Mouse (Mus musculus) embryonic fibroblast, embryonic 13.5 days (primary cell): ENCODE measurements around the gene Elovl6. TPM values are rescaled to one million over a fixed set of nuclear protein-coding genes. Genes with fewer than 3 reads are reported as not detected.

Experiments
- H3K27ac ChIP-seq: 2 replicates; pipeline ENCODE4 v1.5.1; 2012; ENCODE audit warnings: low read length, control low read depth, inconsistent platforms; ENCODE audit not compliant: insufficient read depth
- H3K4me1 ChIP-seq: 2 replicates; pipeline ENCODE4 v1.6.1; 2011; ENCODE audit warnings: low read length; ENCODE audit not compliant: control insufficient read depth, insufficient read depth
- H3K4me3 ChIP-seq: 2 replicates; pipeline ENCODE4 v1.5.1; 2011; ENCODE audit warnings: mild to moderate bottlenecking, control low read depth, low read length; ENCODE audit not compliant: insufficient read depth
- CTCF ChIP-seq: IDR thresholded peaks from 2 replicates; pipeline ENCODE4 v1.5.1; 2011; ENCODE audit warnings: mild to moderate bottlenecking, control low read depth, low read length, moderate library complexity, borderline replicate concordance; ENCODE audit not compliant: insufficient read depth
- POLR2A ChIP-seq: IDR thresholded peaks from 2 replicates; pipeline ENCODE4 v1.6.1; 2011; ENCODE audit warnings: low read depth, mild to moderate bottlenecking, control low read depth, low read length, moderate library complexity
- polyA plus RNA-seq: library from polyadenylated mRNA; stranded (reverse); fragments of >200 nt; gene quantifications from 2 replicates; pipeline ENCODE4 v1.2.4, GENCODE M21; 2011; ENCODE audit warnings: low read depth; ENCODE audit not compliant: missing spikeins, insufficient read length

Gene Elovl6
- polyA plus RNA-seq, 1 experiment: 37.9 TPM

DNA sequence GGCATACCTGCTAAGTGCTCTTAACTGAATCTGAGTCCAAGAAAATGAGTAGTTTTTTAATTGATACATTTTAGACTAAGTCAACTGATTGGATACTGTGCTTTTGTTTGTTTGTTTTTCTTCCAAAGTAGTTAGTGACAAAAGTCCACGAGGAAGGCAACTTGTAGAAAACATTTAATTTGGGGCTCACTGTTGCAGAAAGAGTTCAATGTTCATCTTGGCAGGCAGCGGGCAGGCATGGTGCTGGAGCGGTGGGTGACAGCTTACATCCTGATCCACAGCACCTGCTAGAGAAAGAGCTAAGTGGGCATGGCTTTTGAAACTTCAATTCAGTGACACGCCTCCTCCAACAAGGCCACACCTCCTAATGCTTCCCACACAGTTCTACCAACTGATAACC lies 31.7 kb downstream of the Elovl6 start:
- Histone ChIP-seq H3K27ac (no peak overlapping the region), H3K4me3 (no peak overlapping the region)
- no peak for TF ChIP-seq CTCF
- no peak for TF ChIP-seq POLR2A

GRCm38 (mm10) chr3:129564852-129565251 lies 32.7 kb downstream of the Elovl6 start:
- Histone ChIP-seq H3K4me1 (no peaks in the 10 kb centered on the region), H3K27ac (no peak overlapping the region), H3K4me3 (no peak overlapping the region)
- no peak for TF ChIP-seq POLR2A
- no peak for TF ChIP-seq CTCF

More for the DNA sequence above, 31.7 kb downstream of the Elovl6 start:
- H3K4me1 ChIP-seq: no peaks in the 10 kb centered on the region

DNA sequence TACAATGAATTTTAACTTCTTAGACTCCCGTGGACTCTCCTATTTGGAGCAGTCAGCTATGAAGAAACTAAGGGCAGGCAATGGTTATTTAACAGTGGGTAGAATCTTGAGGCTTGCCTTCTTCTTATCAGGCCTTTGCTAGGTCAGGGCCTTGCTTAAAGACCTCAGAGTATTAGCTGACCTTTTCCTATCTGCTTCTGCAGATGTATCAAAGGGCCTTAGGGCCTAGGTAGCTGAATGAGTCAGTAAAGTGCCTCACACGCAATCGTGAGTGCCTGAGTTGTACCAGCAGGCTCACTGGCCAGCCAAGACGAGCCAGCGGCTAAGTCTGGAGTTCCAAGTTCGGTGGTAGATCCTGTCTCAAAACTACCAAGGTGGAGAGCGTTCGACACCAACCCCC lies 33.3 kb downstream of the Elovl6 start:
- TF ChIP-seq CTCF (no peak), POLR2A (no peak)
- Histone ChIP-seq H3K27ac (no peak overlapping the region), H3K4me1 (no peaks in the 10 kb centered on the region), H3K4me3 (no peak overlapping the region)

GRCm38 (mm10) chr3:129566013-129566412 lies 33.9 kb downstream of the Elovl6 start:
- no peak for TF ChIP-seq POLR2A
- TF ChIP-seq CTCF: no peak
- H3K4me1 ChIP-seq: no peaks in the 10 kb centered on the region
- no peak overlapping the region for H3K27ac ChIP-seq
- H3K4me3 ChIP-seq: no peak overlapping the region

DNA sequence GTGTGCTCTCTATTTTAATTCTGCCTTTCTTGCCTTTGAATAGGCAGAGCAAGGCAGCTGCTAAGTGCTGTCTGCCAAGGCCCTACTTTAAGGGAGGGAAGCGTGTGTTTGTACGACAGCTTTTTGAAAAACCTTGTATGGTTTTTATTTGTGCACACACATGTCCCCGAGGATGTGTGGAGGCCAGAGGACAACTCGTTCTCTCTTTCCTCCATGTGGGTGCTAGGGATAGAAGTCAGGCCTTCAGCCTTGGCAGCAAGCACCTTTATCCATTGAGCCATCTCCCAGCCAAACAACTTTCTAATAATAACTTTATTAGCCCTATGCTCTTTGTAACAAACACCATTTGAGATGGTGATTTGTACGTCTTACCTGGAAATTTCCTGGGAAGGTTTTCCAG lies 34.7 kb downstream of the Elovl6 start:
- no peak for TF ChIP-seq POLR2A
- Histone ChIP-seq H3K4me3 (no peak overlapping the region), H3K4me1 (no peaks in the 10 kb centered on the region), H3K27ac (no peak overlapping the region)

- peaks cover 2% of the 10 kb centered on the region for H3K4me1 ChIP-seq
- H3K27ac ChIP-seq: no peak overlapping the region
- H3K4me3 ChIP-seq: no peak overlapping the region
- TF ChIP-seq POLR2A: no peak
- TF ChIP-seq CTCF: no peak
These were observed 36.4 kb downstream of the Elovl6 start for GRCm38 (mm10) chr3:129568506-129568905.

DNA sequence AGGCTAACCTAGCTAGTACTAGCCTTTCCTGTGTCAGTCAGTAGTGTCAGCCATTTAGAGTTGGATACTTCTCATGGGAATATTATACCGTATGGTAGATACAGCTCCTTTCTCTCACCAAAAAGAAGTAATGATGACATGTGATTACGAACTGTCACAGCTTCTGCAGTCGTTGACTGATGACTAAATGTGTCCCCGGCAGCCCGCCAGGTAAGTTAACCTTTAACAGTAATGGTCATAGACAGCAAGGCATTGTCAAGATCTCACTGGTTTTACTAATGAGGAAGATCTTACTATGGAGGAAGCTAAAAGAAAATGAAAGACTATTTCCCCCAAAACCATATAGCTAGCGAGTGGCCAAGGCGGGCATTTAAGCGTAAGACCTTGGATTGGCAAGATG lies 38.8 kb downstream of the Elovl6 start:
- peaks cover 3% of the 10 kb centered on the region for H3K4me1 ChIP-seq
- no peak overlapping the region for H3K4me3 ChIP-seq
- TF ChIP-seq POLR2A: no peak
- TF ChIP-seq CTCF: no peak
- H3K27ac ChIP-seq: no peak overlapping the region

DNA sequence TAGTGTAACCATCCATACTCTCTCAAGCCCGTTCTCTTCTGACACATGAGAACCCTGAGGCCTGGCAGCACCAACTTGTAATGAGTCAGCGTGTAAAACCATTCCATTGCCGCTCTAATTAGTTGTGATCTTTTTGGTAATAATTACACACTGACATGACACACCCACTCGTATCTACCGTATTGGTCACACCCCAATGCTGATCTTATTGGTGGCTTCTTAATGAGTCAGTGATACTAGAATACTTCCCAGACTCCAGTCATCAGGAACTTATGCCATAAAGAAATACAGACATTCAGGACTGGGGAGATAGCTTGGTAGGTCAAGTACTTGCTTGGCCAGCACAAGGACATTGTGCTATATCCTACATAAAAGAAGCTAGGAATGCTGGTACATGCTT lies 39.5 kb downstream of the Elovl6 start:
- no peak overlapping the region for H3K4me3 ChIP-seq
- H3K27ac ChIP-seq: no peak overlapping the region
- TF ChIP-seq POLR2A (no peak), CTCF (no peak)
- peaks cover 3% of the 10 kb centered on the region for H3K4me1 ChIP-seq

GRCm38 (mm10) chr3:129572959-129573358 lies 40.8 kb downstream of the Elovl6 start:
- TF ChIP-seq POLR2A: no peak
- no peak for TF ChIP-seq CTCF
- H3K4me3 ChIP-seq: no peak overlapping the region
- H3K4me1 ChIP-seq: peaks cover 3% of the 10 kb centered on the region
- H3K27ac ChIP-seq: no peak overlapping the region

DNA sequence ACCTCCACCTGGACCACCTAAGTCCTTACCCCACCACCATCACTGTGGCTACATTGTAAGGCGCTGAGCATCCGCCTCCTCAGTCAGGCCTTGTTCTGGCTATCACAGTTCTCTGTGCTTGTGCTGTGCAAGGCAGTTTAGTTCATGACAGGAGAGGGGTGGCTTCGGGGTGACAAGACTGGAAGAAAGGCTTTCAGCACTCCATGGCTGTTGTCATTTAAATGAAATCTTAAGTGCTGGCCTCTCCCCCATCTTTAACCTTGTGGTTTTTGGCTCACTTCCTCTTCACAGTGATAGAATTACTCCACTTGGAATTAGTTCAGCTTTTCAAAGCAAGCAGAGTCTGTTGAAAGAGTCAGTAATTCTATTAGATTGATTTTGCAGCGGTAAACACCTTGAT lies 41.5 kb downstream of the Elovl6 start:
- peaks cover 3% of the 10 kb centered on the region for H3K4me1 ChIP-seq
- no peak overlapping the region for H3K27ac ChIP-seq
- TF ChIP-seq POLR2A (no peak), CTCF (no peak)
- H3K4me3 ChIP-seq: no peak overlapping the region

GRCm38 (mm10) chr3:129575086-129575485 lies 42.9 kb downstream of the Elovl6 start:
- TF ChIP-seq CTCF (no peak), POLR2A (no peak)
- H3K4me3 ChIP-seq: no peak overlapping the region

GRCm38 (mm10) chr3:129576522-129576921 lies 44.4 kb downstream of the Elovl6 start:
- TF ChIP-seq CTCF (no peak), POLR2A (no peak)
- Histone ChIP-seq H3K4me1 (peaks cover 3% of the 10 kb centered on the region), H3K4me3 (no peak overlapping the region), H3K27ac (no peak overlapping the region)

More at GRCm38 (mm10) chr3:129575086-129575485, 42.9 kb downstream of the Elovl6 start:
- no peak overlapping the region for H3K27ac ChIP-seq
- H3K4me1 ChIP-seq: peaks cover 3% of the 10 kb centered on the region
